Mouse (Mus musculus): Measurements from ENCODE around the gene Gm11567. TPM values are rescaled to one million over a fixed set of nuclear protein-coding genes. Genes with fewer than 3 reads are reported as not detected.
"Not testable (repeated sequence)": the region's sequence is repeated elsewhere in the genome, so short reads cannot be mapped to it uniquely, and the experiment has no call there.

The Gm11567 gene
- polyA plus RNA-seq, 1 experiment from 2014 or later: not detected

GRCm38 (mm10) chr11:99873089-99873488, 5.9 kb upstream of the Gm11567 start, which contains the start of gene Krtap9-1:
TSS of gene Krtap9-1 (plus strand) at chr11:99873389.
- H3K4me3 ChIP-seq (ENCODE audit: low read depth, low read length); H3K36me3 ChIP-seq (ENCODE audit: control insufficient read depth, insufficient read depth, low read length); DNase-seq (ENCODE audit: low spot score); H3K4me1 ChIP-seq (replicated peaks; ENCODE audit: control insufficient read depth, insufficient read depth, low read length); H3K9me3 ChIP-seq (ENCODE audit: control insufficient read depth, low read length); H3K27me3 ChIP-seq (ENCODE audit: control insufficient read depth, insufficient read depth, low read length); ATAC-seq (replicated peaks; ENCODE audit: low FRiP score); H3K27ac ChIP-seq (ENCODE audit: low read depth, low read length); H3K4me2 ChIP-seq (ENCODE audit: low read depth, low read length, severe bottlenecking); H3K9ac ChIP-seq (ENCODE audit: low read length): not testable (repeated sequence)
- 74% methylated on average over 1 of the region's 1 CpGs for WGBS

- Histone ChIP-seq H3K4me3 (ENCODE audit: low read depth, low read length) (no peak within 1 kb of the TSS), H3K36me3 (ENCODE audit: control insufficient read depth, insufficient read depth, low read length) (no peaks in the 10 kb centered on the region), H3K4me1 (replicated peaks; ENCODE audit: control insufficient read depth, insufficient read depth, low read length) (no peaks in the 10 kb centered on the region), H3K27me3 (ENCODE audit: control insufficient read depth, insufficient read depth, low read length) (no peaks in the 10 kb centered on the region), H3K27ac (ENCODE audit: low read depth, low read length) (no peak within 1 kb of the TSS), H3K4me2 (ENCODE audit: low read depth, low read length, severe bottlenecking) (no peak within 1 kb of the TSS), H3K9me3 (ENCODE audit: control insufficient read depth, low read length) (no peaks in the 10 kb centered on the region), H3K9ac (ENCODE audit: low read length) (no peak within 1 kb of the TSS)
- ATAC-seq (replicated peaks; ENCODE audit: low FRiP score): no peak
- WGBS: 87% methylated on average over 2 of the region's 2 CpGs
- DNase-seq (ENCODE audit: low spot score): no peak
These were observed 28.6 kb downstream of the Gm11567 start, which contains the start of gene Krtap31-1 for GRCm38 (mm10) chr11:99907620-99908019. TSS of gene Krtap31-1 (plus strand) at chr11:99907920.

GRCm38 (mm10) chr11:99914451-99914850, 35.5 kb downstream of the Gm11567 start, which contains the start of gene Gm11565:
TSS of gene Gm11565 (plus strand) at chr11:99914751.
- WGBS: 91% methylated on average over 3 of the region's 3 CpGs

More at GRCm38 (mm10) chr11:99914451-99914850, 35.5 kb downstream of the Gm11567 start, which contains the start of gene Gm11565:
- Histone ChIP-seq H3K4me2 (ENCODE audit: low read depth, low read length, severe bottlenecking) (no peak within 1 kb of the TSS), H3K9ac (ENCODE audit: low read length) (no peak within 1 kb of the TSS), H3K4me1 (replicated peaks; ENCODE audit: control insufficient read depth, insufficient read depth, low read length) (no peaks in the 10 kb centered on the region), H3K36me3 (ENCODE audit: control insufficient read depth, insufficient read depth, low read length) (no peaks in the 10 kb centered on the region), H3K27ac (ENCODE audit: low read depth, low read length) (no peak within 1 kb of the TSS), H3K4me3 (ENCODE audit: low read depth, low read length) (no peak within 1 kb of the TSS), H3K27me3 (ENCODE audit: control insufficient read depth, insufficient read depth, low read length) (no peaks in the 10 kb centered on the region), H3K9me3 (ENCODE audit: control insufficient read depth, low read length) (no peaks in the 10 kb centered on the region)
- DNase-seq (ENCODE audit: low spot score) (no peak), ATAC-seq (replicated peaks; ENCODE audit: low FRiP score) (no peak)

Other genes starting within 250 kb of the Gm11567 start
- gene Krtap4-2, start 244.1 kb upstream of the Gm11567 start, polyA plus RNA-seq (2014; fragmentation: Nextera tagmentation; extraction: Ambion mirVana): not detected in 2 replicates
- not detected in 2 replicates for gene Krtap4-7, start 235.1 kb upstream of the Gm11567 start, polyA plus RNA-seq (2014; fragmentation: Nextera tagmentation; extraction: Ambion mirVana)
- gene Gm11555, start 229.0 kb upstream of the Gm11567 start, polyA plus RNA-seq (2014; fragmentation: Nextera tagmentation; extraction: Ambion mirVana): not detected in 2 replicates
- not detected in 2 replicates for gene Gm11563, start 220.2 kb upstream of the Gm11567 start, polyA plus RNA-seq (2014; fragmentation: Nextera tagmentation; extraction: Ambion mirVana)
- gene Krtap4-6, start 213.2 kb upstream of the Gm11567 start, polyA plus RNA-seq (2014; fragmentation: Nextera tagmentation; extraction: Ambion mirVana): not detected in 2 replicates
- not detected in 2 replicates for gene Gm14190, start 188.4 kb upstream of the Gm11567 start, polyA plus RNA-seq (2014; fragmentation: Nextera tagmentation; extraction: Ambion mirVana)
- gene Gm14180, start 144.9 kb upstream of the Gm11567 start, polyA plus RNA-seq (2014; fragmentation: Nextera tagmentation; extraction: Ambion mirVana): not detected in 2 replicates
- gene Gm11595, start 106.3 kb upstream of the Gm11567 start, polyA plus RNA-seq (2014; fragmentation: Nextera tagmentation; extraction: Ambion mirVana): not detected in 2 replicates
- not detected in 2 replicates for gene Krtap4-8, start 98.5 kb upstream of the Gm11567 start, polyA plus RNA-seq (2014; fragmentation: Nextera tagmentation; extraction: Ambion mirVana)
- gene Krtap4-9, start 94.0 kb upstream of the Gm11567 start, polyA plus RNA-seq (2014; fragmentation: Nextera tagmentation; extraction: Ambion mirVana): not detected in 2 replicates
- not detected in 2 replicates for gene Gm11596, start 85.7 kb upstream of the Gm11567 start, polyA plus RNA-seq (2014; fragmentation: Nextera tagmentation; extraction: Ambion mirVana)
- not detected in 2 replicates for gene Gm11569, start 80.3 kb upstream of the Gm11567 start, polyA plus RNA-seq (2014; fragmentation: Nextera tagmentation; extraction: Ambion mirVana)
- gene Gm11554, start 74.7 kb upstream of the Gm11567 start, polyA plus RNA-seq (2014; fragmentation: Nextera tagmentation; extraction: Ambion mirVana): not detected in 2 replicates
- not detected in 2 replicates for gene Krtap4-13, start 69.3 kb upstream of the Gm11567 start, polyA plus RNA-seq (2014; fragmentation: Nextera tagmentation; extraction: Ambion mirVana)
- not detected in 2 replicates for gene Gm11564, start 63.5 kb upstream of the Gm11567 start, polyA plus RNA-seq (2014; fragmentation: Nextera tagmentation; extraction: Ambion mirVana)
- gene 2300003K06Rik, start 41.1 kb upstream of the Gm11567 start, polyA plus RNA-seq (2014; fragmentation: Nextera tagmentation; extraction: Ambion mirVana): not detected in 2 replicates
- not detected in 2 replicates for gene Krtap4-16, start 27.6 kb upstream of the Gm11567 start, polyA plus RNA-seq (2014; fragmentation: Nextera tagmentation; extraction: Ambion mirVana)
- not detected in 2 replicates for gene Gm11568, start 21.3 kb upstream of the Gm11567 start, polyA plus RNA-seq (2014; fragmentation: Nextera tagmentation; extraction: Ambion mirVana)
- not detected in 2 replicates for gene Gm11559, start 14.7 kb upstream of the Gm11567 start, polyA plus RNA-seq (2014; fragmentation: Nextera tagmentation; extraction: Ambion mirVana)
- gene Krtap9-1, start 5.8 kb upstream of the Gm11567 start, polyA plus RNA-seq (2014; fragmentation: Nextera tagmentation; extraction: Ambion mirVana): not detected in 2 replicates
- not detected in 2 replicates for gene Krtap31-1, start 28.7 kb downstream of the Gm11567 start, polyA plus RNA-seq (2014; fragmentation: Nextera tagmentation; extraction: Ambion mirVana)
- gene Gm11565, start 35.6 kb downstream of the Gm11567 start, polyA plus RNA-seq (2014; fragmentation: Nextera tagmentation; extraction: Ambion mirVana): not detected in 2 replicates
- gene Krtap31-2, start 57.1 kb downstream of the Gm11567 start, polyA plus RNA-seq (2014; fragmentation: Nextera tagmentation; extraction: Ambion mirVana): not detected in 2 replicates
- not detected in 2 replicates for gene Krtap9-5, start 69.3 kb downstream of the Gm11567 start, polyA plus RNA-seq (2014; fragmentation: Nextera tagmentation; extraction: Ambion mirVana)
- not detected in 2 replicates for gene Krtap29-1, start 99.9 kb downstream of the Gm11567 start, polyA plus RNA-seq (2014; fragmentation: Nextera tagmentation; extraction: Ambion mirVana)
- gene Krtap16-1, start 107.4 kb downstream of the Gm11567 start, polyA plus RNA-seq (2014; fragmentation: Nextera tagmentation; extraction: Ambion mirVana): not detected in 2 replicates
- gene Krtap17-1, start 114.8 kb downstream of the Gm11567 start, polyA plus RNA-seq (2014; fragmentation: Nextera tagmentation; extraction: Ambion mirVana): not detected in 2 replicates
- not detected in 2 replicates for gene Krt33a, start 137.0 kb downstream of the Gm11567 start, polyA plus RNA-seq (2014; fragmentation: Nextera tagmentation; extraction: Ambion mirVana)
- not detected in 2 replicates for gene Krt33b, start 150.7 kb downstream of the Gm11567 start, polyA plus RNA-seq (2014; fragmentation: Nextera tagmentation; extraction: Ambion mirVana)
- gene Krt34, start 162.4 kb downstream of the Gm11567 start, polyA plus RNA-seq (2014; fragmentation: Nextera tagmentation; extraction: Ambion mirVana): not detected in 2 replicates
- not detected in 2 replicates for gene Krt31, start 171.4 kb downstream of the Gm11567 start, polyA plus RNA-seq (2014; fragmentation: Nextera tagmentation; extraction: Ambion mirVana)
- not detected in 2 replicates for gene Krt32, start 209.0 kb downstream of the Gm11567 start, polyA plus RNA-seq (2014; fragmentation: Nextera tagmentation; extraction: Ambion mirVana)
- gene Krt35, start 217.1 kb downstream of the Gm11567 start, polyA plus RNA-seq (2014; fragmentation: Nextera tagmentation; extraction: Ambion mirVana): not detected in 2 replicates
- not detected in 2 replicates for gene Krt36, start 226.4 kb downstream of the Gm11567 start, polyA plus RNA-seq (2014; fragmentation: Nextera tagmentation; extraction: Ambion mirVana)
- gene Krt13, start 242.4 kb downstream of the Gm11567 start, polyA plus RNA-seq (2014; fragmentation: Nextera tagmentation; extraction: Ambion mirVana): not detected in 2 replicates